Mouse (Mus musculus): Measurements from ENCODE around the gene Nfic.

DNA sequence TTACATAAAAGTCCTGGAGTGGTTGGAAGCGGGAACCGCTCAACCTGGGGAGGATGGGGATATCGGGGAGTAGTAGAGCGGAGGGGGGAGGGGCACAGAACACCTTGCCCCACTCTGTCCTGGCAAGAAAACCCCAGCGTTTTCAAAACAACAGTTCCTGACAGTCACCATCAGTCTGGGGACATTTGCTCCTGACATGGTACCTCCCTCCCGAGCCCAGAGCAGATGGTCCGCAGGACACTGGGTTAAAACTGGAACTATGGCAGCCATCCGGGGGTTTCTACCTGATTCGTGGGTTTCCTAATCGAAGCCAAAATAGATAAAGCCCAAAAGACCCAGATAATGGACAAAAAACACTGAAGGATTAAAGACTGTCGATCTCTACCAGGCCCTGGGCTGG, 5.5 kb upstream of the Nfic start:
- TF ChIP-seq POLR2A (IDR thresholded peaks at IDR 0.05; ENCODE audit: low read depth, low read length) (no peak), CTCF (IDR thresholded peaks at IDR 0.05; ENCODE audit: extremely low read depth, insufficient read length, insufficient replicate concordance, low read depth, low read length) (no peak)
